Mouse (Mus musculus) megakaryocyte progenitor cell, adult 5-6 weeks (primary cell): ENCODE data around the gene Gm26741. TPM values are rescaled to one million over a fixed set of nuclear protein-coding genes. Genes with fewer than 3 reads are reported as not detected.

Experiments used
- ATAC-seq: replicated peaks from 2 replicates; pipeline ENCODE4 v1.8.0; 2016; ENCODE audit warnings: mild to moderate bottlenecking, moderate TSS enrichment, inconsistent platforms; ENCODE audit not compliant: poor library complexity
- total RNA-seq, 2 experiments: library from RNA; stranded (forward) in 1 of 2; stranded (reverse) in 1 of 2; fragments of 157-497, 149-512 nt in 1 of 2; fragments of 200-1000 nt in 1 of 2; gene quantifications; 2 replicates each; pipeline versions ENCODE4 v1.2.3 to v1.2.4; 2015 to 2017

Gm26741 gene
- total RNA-seq, 2 experiments from 2014 or later: not detected

- ATAC-seq: no peak
Observed at GRCm38 (mm10) chr10:52388922-52389430, 30.4 kb downstream of the Gm26741 start, which contains the start of gene Nepn. Gene Nepn, plus strand, starts transcription at chr10:52388972.

GRCm38 (mm10) chr10:52389438-52389837 is 30.9 kb downstream of the Gm26741 start:
- ATAC-seq: no peak

- ATAC-seq: no peak
Observed at GRCm38 (mm10) chr10:52391208-52391607, 32.6 kb downstream of the Gm26741 start.

GRCm38 (mm10) chr10:52396647-52397046 is 38.1 kb downstream of the Gm26741 start:
- ATAC-seq: no peak

GRCm38 (mm10) chr10:52398715-52399114 is 40.1 kb downstream of the Gm26741 start:
- ATAC-seq: no peak

- no peak for ATAC-seq
Observed at GRCm38 (mm10) chr10:52399722-52400121, 41.2 kb downstream of the Gm26741 start.

- ATAC-seq: no peak
Observed at GRCm38 (mm10) chr10:52405160-52405559, 46.6 kb downstream of the Gm26741 start.

- no peak for ATAC-seq
Observed at GRCm38 (mm10) chr10:52407526-52407925, 49.0 kb downstream of the Gm26741 start.

Other genes starting within 250 kb of the Gm26741 start
- not detected in 2 replicates for gene Ros1, start 163.5 kb upstream of the Gm26741 start, total RNA-seq (2015)
- gene Ros1, start 163.5 kb upstream of the Gm26741 start, total RNA-seq (2017): not detected in 2 replicates
- 0.07 and 0.30 TPM in 2 replicates for gene Dcbld1, start 125.1 kb upstream of the Gm26741 start, total RNA-seq (2015)
- 0.08 and 0.41 TPM in 2 replicates for gene Dcbld1, start 125.1 kb upstream of the Gm26741 start, total RNA-seq (2017)
- 14.5 and 17.4 TPM in 2 replicates for gene Gopc, start 23.4 kb downstream of the Gm26741 start, total RNA-seq (2015)
- 16.3 and 17.2 TPM in 2 replicates for gene Gopc, start 23.4 kb downstream of the Gm26741 start, total RNA-seq (2017)
- gene Nepn, start 30.2 kb downstream of the Gm26741 start, total RNA-seq (2015): not detected in 2 replicates
- gene Nepn, start 30.2 kb downstream of the Gm26741 start, total RNA-seq (2017): not detected in 2 replicates
- 33.7 and 37.2 TPM in 2 replicates for gene Nus1, start 58.8 kb downstream of the Gm26741 start, total RNA-seq (2015)
- 26.8 and 41.1 TPM in 2 replicates for gene Nus1, start 58.8 kb downstream of the Gm26741 start, total RNA-seq (2017)